Mouse (Mus musculus) granulocyte monocyte progenitor cell, adult 5-6 weeks (primary cell): ENCODE measurements around the gene Sh3pxd2a. TPM values are rescaled to one million over a fixed set of nuclear protein-coding genes. Genes with fewer than 3 reads are reported as not detected.

ENCODE experiments used
- ATAC-seq: replicated peaks from 2 replicates; pipeline ENCODE4 v1.8.0; 2016; ENCODE audit warnings: mild to moderate bottlenecking, moderate TSS enrichment, inconsistent platforms; ENCODE audit not compliant: poor library complexity, severe bottlenecking
- total RNA-seq, 2 experiments: library from RNA; stranded (forward) in 1 of 2; stranded (reverse) in 1 of 2; fragments of 200-712, 200-1000 nt in 1 of 2; fragments of >200 nt in 1 of 2; fragmentation: Nextera tagmentation in 1 of 2; gene quantifications; 2 replicates each; pipeline ENCODE4 v1.2.3; 2014 to 2017

The Sh3pxd2a gene
- total RNA-seq, 2 experiments from 2014 or later = 1.2 to 1.9 TPM

DNA sequence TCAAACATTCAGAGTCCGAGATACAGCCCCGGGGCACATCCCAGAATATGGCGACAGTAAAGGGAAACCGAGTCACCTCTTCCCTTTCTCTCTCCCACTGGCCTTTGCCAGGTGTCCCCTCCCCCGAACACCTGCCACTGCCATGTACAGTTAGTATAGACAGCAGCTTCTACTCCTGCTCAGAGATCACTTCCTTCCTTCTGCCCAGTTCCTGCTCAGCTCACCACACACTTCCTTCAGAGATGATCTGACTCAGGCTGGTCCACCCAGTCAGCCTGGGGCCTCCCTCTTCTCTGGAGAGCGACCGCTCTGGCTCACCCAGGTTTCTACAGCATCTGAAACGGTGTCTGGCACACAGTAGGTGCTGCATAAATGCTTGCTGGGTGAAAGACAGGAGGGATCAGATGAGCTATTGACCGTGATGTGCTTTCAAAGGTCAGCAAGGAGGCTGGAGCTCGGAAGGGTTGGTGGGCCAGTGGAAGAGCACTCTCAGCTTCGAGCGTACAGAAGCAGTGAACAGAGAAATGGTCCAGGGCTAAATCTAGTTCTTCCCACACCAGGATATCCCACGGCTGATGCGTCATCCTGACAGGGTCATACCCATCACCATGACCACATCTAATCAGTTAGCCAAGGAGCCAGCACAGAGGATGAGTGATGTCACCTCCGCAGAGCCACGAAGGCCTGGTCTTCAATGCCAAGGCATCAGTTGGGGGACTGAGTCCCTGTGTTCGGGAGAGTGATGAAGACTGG lies 22.5 kb downstream of the Sh3pxd2a start:
- peak; percentile 87 for ATAC-seq

- no peak for ATAC-seq
Observed at GRCm38 (mm10) chr19:47440967-47441366, 23.2 kb downstream of the Sh3pxd2a start.

DNA sequence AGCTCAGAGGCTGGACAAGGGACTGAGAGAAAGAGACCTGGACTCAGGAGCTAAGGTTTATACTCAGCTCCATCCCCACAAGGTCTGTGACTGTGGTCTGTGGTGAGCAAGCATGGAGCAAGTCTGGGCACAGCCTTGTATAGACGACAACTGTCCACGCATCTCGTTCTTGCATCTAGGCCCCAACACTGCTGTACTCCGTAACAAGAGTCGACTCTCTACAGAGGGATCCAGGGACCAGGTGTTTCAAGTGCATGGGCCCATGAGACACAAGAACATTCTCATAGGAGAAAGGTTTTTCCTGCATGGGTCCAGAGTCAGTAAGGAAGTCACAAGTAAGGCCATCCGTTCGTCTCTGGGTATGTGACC lies 23.8 kb downstream of the Sh3pxd2a start:
- peak; percentile 10 for ATAC-seq

GRCm38 (mm10) chr19:47439726-47440434 lies 24.3 kb downstream of the Sh3pxd2a start:
- ATAC-seq = peak; percentile 47

DNA sequence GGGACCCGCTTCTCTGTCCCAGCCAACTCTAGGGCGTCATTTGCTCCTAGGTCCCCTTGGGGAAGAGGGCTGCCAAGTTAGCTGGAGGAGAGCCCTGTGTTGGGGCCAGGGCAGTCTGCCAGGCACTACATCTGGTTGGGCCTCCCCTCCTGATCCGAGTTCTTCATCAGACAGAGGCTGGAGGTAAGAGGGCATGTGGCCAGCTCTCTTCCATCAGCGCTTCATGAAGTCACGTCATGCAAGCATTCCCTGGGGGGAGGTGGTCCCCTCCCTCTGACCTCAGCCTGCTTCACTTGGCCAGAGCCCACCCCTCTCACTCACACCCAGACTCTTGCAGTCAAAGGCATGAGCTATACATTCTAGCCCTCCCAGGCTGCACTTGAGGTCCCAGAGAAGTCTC lies 25.8 kb downstream of the Sh3pxd2a start:
- no peak for ATAC-seq

- ATAC-seq = no peak
Observed at GRCm38 (mm10) chr19:47437040-47437439, 27.2 kb downstream of the Sh3pxd2a start.

DNA sequence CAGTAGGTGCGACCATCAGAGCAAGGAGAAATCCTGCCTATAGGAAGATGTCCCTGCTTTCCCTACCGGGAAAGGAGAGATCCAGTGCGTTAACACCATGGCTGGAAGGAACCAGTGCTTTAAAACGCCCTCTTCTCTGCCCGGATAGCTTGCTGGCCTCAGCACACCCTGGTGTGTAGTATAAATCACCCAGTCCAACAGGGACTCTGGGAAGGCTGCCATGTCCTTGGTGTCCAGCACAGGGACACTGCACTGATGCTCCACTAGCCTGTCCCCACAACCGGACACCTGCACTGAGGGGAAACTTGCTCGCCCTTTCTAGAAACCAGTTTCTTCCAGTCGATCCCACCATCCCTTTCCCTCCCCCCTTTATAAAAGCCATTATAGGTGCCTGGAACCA lies 28.0 kb downstream of the Sh3pxd2a start:
- no peak for ATAC-seq

- ATAC-seq = no peak
Observed at GRCm38 (mm10) chr19:47434655-47435054, 29.5 kb downstream of the Sh3pxd2a start.

DNA sequence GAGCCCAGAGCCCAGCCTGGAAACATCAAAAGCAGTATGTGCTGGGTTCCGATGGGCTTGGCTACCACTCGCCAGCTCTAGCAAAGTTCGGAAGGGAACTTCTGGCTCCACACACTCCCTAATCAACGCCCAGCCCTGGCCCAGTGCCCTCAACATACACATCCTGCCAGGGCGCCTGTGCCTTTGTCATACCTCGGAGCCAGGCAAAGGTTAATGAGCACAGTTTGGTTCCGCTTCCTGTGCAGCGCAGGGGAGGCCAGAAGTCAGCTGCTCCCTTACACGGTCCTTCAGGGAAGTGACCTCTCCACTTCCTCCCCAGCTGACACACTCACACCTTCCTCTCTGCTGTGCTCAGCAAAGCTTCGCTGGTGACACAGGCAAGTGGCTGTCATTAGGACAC lies 31.9 kb downstream of the Sh3pxd2a start:
- ATAC-seq = peak; percentile 98

DNA sequence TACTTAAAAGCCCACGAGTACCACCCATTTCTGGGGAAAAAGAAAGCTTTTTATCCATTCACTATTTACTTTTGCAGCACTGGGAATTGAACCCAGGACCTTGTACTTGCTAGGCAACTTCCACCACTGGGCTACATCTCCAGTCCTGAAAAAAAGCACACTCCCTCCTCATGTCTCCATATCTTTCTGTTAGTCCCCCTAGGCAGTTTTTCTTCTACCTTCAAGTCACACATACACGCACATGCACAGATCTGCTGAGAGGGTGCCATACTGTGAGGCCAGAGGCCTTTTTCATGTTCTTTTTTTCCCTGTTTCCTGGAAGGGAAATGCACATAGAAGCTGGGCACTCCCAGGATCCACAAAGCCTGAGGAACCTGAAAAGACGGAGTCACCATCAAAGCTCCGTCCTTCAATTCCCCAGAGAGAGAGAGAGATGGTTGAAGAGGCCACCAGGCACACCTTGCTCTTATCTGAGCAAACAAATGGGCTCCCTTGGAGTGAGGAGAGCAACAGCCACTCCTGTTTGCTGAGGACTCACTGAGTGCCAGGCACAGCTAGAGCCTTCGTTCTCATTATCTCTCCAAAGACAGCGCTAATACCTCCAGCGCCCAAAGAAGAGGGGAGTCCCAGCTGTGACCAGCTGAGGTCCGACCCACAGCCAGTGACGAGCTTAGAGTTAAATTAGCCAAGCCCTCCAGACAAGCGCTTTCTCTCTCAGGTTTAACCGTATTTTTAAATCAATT lies 32.8 kb downstream of the Sh3pxd2a start:
- ATAC-seq = no peak

DNA sequence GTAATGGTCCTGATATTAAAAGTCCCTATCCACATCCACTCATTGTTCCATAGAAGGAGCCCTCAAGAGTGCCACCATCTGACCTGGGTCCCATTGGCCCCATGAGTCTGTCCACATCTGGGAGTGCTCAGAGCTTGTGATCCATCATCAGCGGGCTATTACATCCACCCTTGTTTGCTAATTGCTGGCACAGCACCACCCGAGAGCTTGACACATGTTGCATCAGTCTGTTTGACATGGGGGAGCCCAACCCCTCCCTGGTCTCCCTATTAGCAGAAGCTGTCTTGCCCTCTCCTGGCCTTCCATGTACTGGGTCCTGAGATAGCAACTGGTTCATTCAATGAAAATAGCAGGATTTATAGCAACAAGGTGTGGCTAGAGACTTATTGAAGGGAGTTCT lies 34.0 kb downstream of the Sh3pxd2a start:
- ATAC-seq = no peak

- no peak for ATAC-seq
Observed at GRCm38 (mm10) chr19:47429245-47429644, 35.0 kb downstream of the Sh3pxd2a start.

GRCm38 (mm10) chr19:47428794-47429193 lies 35.4 kb downstream of the Sh3pxd2a start:
- ATAC-seq = no peak

- no peak for ATAC-seq
Observed at GRCm38 (mm10) chr19:47427841-47428789, 36.1 kb downstream of the Sh3pxd2a start.

GRCm38 (mm10) chr19:47423632-47424031 lies 40.6 kb downstream of the Sh3pxd2a start:
- no peak for ATAC-seq

- ATAC-seq = no peak
Observed at GRCm38 (mm10) chr19:47421128-47421898, 42.9 kb downstream of the Sh3pxd2a start.

- no peak for ATAC-seq
Observed at GRCm38 (mm10) chr19:47420539-47420938, 43.7 kb downstream of the Sh3pxd2a start.

DNA sequence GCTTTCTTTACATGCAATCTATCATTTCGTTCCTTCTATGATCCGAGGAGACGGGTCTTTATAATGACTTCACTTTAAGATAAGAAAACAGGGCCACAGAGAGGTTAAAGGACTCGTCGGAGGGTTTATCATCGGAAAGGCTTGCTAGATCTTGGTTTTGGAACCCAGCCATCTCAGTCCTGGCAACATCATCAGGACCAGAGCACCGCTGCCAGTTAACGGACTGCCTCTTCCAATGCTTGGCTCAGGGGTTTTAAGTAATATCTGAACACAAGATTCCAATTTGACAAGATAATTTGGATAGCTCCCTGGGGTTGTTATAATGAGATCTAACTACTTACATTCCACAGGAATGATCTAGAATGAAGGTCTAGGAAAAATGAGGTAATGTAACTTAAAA lies 45.0 kb downstream of the Sh3pxd2a start:
- ATAC-seq = no peak

DNA sequence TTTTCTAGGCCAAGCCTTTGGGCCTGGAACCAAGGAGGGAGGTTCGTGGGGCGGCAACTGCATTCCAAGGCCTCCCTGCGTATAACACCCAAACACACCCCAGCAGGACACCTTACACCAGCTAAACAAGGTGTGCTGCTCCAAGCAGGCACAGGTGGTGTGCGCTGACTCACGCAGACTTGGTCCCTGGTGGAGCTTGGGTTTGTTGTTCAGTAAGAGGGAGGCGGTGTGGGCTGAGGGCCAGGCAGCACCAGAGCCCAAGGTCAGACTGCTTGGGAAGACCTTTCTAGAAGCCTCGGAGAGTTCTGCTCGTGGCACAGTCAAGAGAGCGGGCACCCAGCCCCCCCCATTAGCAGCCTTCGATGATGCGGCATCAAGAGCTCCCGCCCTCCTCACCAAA lies 48.0 kb downstream of the Sh3pxd2a start:
- ATAC-seq = no peak
